Mouse (Mus musculus) liver, embryonic 14.5 days (tissue): ENCODE results near the gene Mybpc2.

Experiments
- CTCF ChIP-seq: IDR thresholded peaks from 2 replicates; pipeline ENCODE4 v1.5.1; 2016; ENCODE audit warnings: antibody characterized with exemption, low read depth, control low read depth
- EP300 ChIP-seq: IDR thresholded peaks from 2 replicates; pipeline ENCODE4 v1.6.1; 2016; ENCODE audit warnings: antibody characterized with exemption, low read depth

DNA sequence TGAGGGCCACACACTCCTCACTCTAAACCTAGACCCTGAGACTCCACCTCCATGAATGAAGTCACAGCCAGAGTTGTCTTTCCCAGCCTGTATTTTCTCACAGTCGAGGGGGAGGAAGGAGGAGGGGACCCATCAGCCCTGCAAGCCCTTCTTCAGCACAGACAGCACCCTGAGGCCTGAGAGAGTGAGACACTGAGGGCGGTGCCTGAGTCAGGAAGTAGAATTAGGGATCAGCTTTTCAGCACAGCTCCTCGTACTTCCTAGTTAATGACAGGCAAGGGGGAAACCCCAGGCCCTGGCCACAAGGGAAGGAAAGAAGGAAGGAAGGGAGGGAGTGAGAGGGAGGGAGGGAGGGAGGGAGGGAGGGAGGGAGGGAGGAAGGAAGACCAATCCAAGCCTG lies 71.2 kb downstream of the Mybpc2 start:
- TF ChIP-seq CTCF (no peak), EP300 (no peak)
